Mouse (Mus musculus) midbrain, postnatal 0 days (tissue): ENCODE measurements at regions not wholly inside any gene's neighbourhood (a gene's known extent, or its start where the extent isn't known, plus 50 kb on each side); places are given as distances from the start of the nearest gene placed in this dataset.

ENCODE experiments used
- ATAC-seq: fragments of 200-750 bp; cut with Nextera tagmentation; 2 replicates; pipeline ENCODE4 v1.8.0; 2017; ENCODE audit warnings: moderate number of reproducible peaks, mild to moderate bottlenecking, moderate TSS enrichment, moderate library complexity; ENCODE audit not compliant: low FRiP score
- DNase-seq: peaks from one replicate; pipeline ENCODE4 v3.0.0-alpha.2; 2015; ENCODE audit warnings: low spot score
- H3K27ac ChIP-seq: fragments of 300-500 bp; sonication (generic); 2 replicates; pipeline ENCODE4 v1.5.1; 2014; ENCODE audit warnings: low read depth, mild to moderate bottlenecking, low read length, mixed read lengths
- H3K27me3 ChIP-seq: fragments of 300-500 bp; sonication (generic); 2 replicates; pipeline ENCODE4 v1.6.1; 2014; ENCODE audit warnings: low read length, control low read depth, mixed read lengths; ENCODE audit not compliant: insufficient read depth
- H3K36me3 ChIP-seq: fragments of 300-500 bp; sonication (generic); 2 replicates; pipeline ENCODE4 v1.6.1; 2014; ENCODE audit warnings: low read length, control low read depth, mixed read lengths; ENCODE audit not compliant: insufficient read depth
- H3K4me1 ChIP-seq: fragments of 300-500 bp; sonication (generic); 2 replicates; pipeline ENCODE4 v1.6.1; 2014; ENCODE audit warnings: mild to moderate bottlenecking, control low read depth, antibody characterized with exemption, low read length, mixed read lengths; ENCODE audit not compliant: insufficient read depth
- H3K4me2 ChIP-seq: fragments of 300-500 bp; sonication (generic); 2 replicates; pipeline ENCODE4 v1.6.1; 2014; ENCODE audit warnings: low read depth, mild to moderate bottlenecking, low read length, mixed read lengths; ENCODE audit not compliant: poor library complexity, severe bottlenecking
- H3K4me3 ChIP-seq: fragments of 300-500 bp; sonication (generic); 2 replicates; pipeline ENCODE4 v1.5.1; 2014; ENCODE audit warnings: low read depth, mild to moderate bottlenecking, low read length, moderate library complexity
- H3K9ac ChIP-seq: fragments of 300-500 bp; sonication (generic); replicated peaks from 2 replicates; pipeline ENCODE4 v1.6.1; 2014; ENCODE audit warnings: mild to moderate bottlenecking, low read length, moderate library complexity, mixed read lengths; ENCODE audit not compliant: poor library complexity, severe bottlenecking
- H3K9me3 ChIP-seq: fragments of 300-500 bp; sonication (generic); 2 replicates; pipeline ENCODE4 v1.6.1; 2016; ENCODE audit warnings: low read length, control low read depth
- CTCF ChIP-seq: IDR thresholded peaks from 2 replicates; pipeline ENCODE4 v1.5.1; 2016; ENCODE audit warnings: antibody characterized with exemption, mild to moderate bottlenecking
- WGBS: fragments of 180-500 bp; shearing (Covaris S2); extraction: QIAGEN DNeasy Blood & Tissue Kit; methylation state at CpG from one replicate; pipeline ENCODE4 v1.1.7; 2014; 5-methylcytosine and 5-hydroxymethylcytosine counted together

- Histone ChIP-seq H3K4me2 (no peak overlapping the region), H3K9ac (no peak overlapping the region), H3K36me3 (no peaks in the 10 kb centered on the region), H3K27me3 (no peaks in the 10 kb centered on the region), H3K4me3 (no peak overlapping the region), H3K4me1 (no peaks in the 10 kb centered on the region), H3K9me3 (no peaks in the 10 kb centered on the region), H3K27ac (no peak overlapping the region)
- DNase-seq (no peak), ATAC-seq (no peak)
- 85% methylated on average over 1 of the region's 1 CpGs for WGBS
- no peak for TF ChIP-seq CTCF
These were observed 301.8 kb upstream of the Rnf219 start for GRCm38 (mm10) chr14:104824224-104824623.

- no peak for ATAC-seq
- no peak overlapping the region for H3K4me2 ChIP-seq
- H3K9ac ChIP-seq, result no peak overlapping the region
- no peak for DNase-seq
- H3K36me3 ChIP-seq, result no peaks in the 10 kb centered on the region
- H3K27me3 ChIP-seq, result no peaks in the 10 kb centered on the region
- H3K27ac ChIP-seq, result no peak overlapping the region
- H3K9me3 ChIP-seq, result no peaks in the 10 kb centered on the region
- no peaks in the 10 kb centered on the region for H3K4me1 ChIP-seq
- 72% methylated on average over 11 of the region's 11 CpGs for WGBS
- TF ChIP-seq CTCF, result no peak
- no peak overlapping the region for H3K4me3 ChIP-seq
These were observed 299.6 kb upstream of the Rnf219 start for GRCm38 (mm10) chr14:104821903-104822573.

- DNase-seq, result peak; percentile 12
- 81% methylated on average over 4 of the region's 4 CpGs for WGBS
- ATAC-seq, result no peak
These were observed 296.7 kb upstream of the Rnf219 start for GRCm38 (mm10) chr14:104819106-104819505.

GRCm38 (mm10) chr14:104813977-104814584, 291.6 kb upstream of the Rnf219 start:
- peak; percentile 91 for DNase-seq
- H3K4me2 ChIP-seq, result no peak overlapping the region
- H3K36me3 ChIP-seq, result no peaks in the 10 kb centered on the region
- 27% methylated on average over 10 of the region's 10 CpGs for WGBS
- H3K9ac ChIP-seq, result no peak overlapping the region
- no peaks in the 10 kb centered on the region for H3K4me1 ChIP-seq
- no peaks in the 10 kb centered on the region for H3K9me3 ChIP-seq
- H3K4me3 ChIP-seq, result no peak overlapping the region
- H3K27me3 ChIP-seq, result no peaks in the 10 kb centered on the region
- no peak for ATAC-seq
- TF ChIP-seq CTCF, result peak; percentile 93
- no peak overlapping the region for H3K27ac ChIP-seq

More at GRCm38 (mm10) chr14:104819106-104819505, 296.7 kb upstream of the Rnf219 start:
- Histone ChIP-seq H3K4me1 (no peaks in the 10 kb centered on the region), H3K9ac (no peak overlapping the region), H3K27me3 (no peaks in the 10 kb centered on the region), H3K27ac (no peak overlapping the region), H3K4me3 (no peak overlapping the region), H3K36me3 (no peaks in the 10 kb centered on the region), H3K4me2 (no peak overlapping the region), H3K9me3 (no peaks in the 10 kb centered on the region)
- TF ChIP-seq CTCF, result no peak

- no peaks in the 10 kb centered on the region for H3K4me1 ChIP-seq
- TF ChIP-seq CTCF, result no peak
- H3K27me3 ChIP-seq, result no peaks in the 10 kb centered on the region
- no peak for DNase-seq
- H3K27ac ChIP-seq, result no peak overlapping the region
- no peak overlapping the region for H3K4me2 ChIP-seq
- H3K9me3 ChIP-seq, result no peaks in the 10 kb centered on the region
- WGBS, result 78% methylated on average over 4 of the region's 4 CpGs
- no peak overlapping the region for H3K4me3 ChIP-seq
- ATAC-seq, result no peak
- no peaks in the 10 kb centered on the region for H3K36me3 ChIP-seq
- no peak overlapping the region for H3K9ac ChIP-seq
These were observed 289.6 kb upstream of the Rnf219 start for GRCm38 (mm10) chr14:104812006-104812405.

GRCm38 (mm10) chr14:104805332-104805731, 282.9 kb upstream of the Rnf219 start:
- TF ChIP-seq CTCF, result no peak
- WGBS, result 89% methylated on average over 10 of the region's 10 CpGs
- Histone ChIP-seq H3K9ac (no peak overlapping the region), H3K4me2 (no peak overlapping the region), H3K27me3 (no peaks in the 10 kb centered on the region), H3K27ac (no peak overlapping the region), H3K9me3 (no peaks in the 10 kb centered on the region), H3K4me3 (no peak overlapping the region), H3K4me1 (no peaks in the 10 kb centered on the region), H3K36me3 (no peaks in the 10 kb centered on the region)
- DNase-seq (no peak), ATAC-seq (no peak)
